Mouse (Mus musculus): ENCODE results near the gene Il4.

DNA sequence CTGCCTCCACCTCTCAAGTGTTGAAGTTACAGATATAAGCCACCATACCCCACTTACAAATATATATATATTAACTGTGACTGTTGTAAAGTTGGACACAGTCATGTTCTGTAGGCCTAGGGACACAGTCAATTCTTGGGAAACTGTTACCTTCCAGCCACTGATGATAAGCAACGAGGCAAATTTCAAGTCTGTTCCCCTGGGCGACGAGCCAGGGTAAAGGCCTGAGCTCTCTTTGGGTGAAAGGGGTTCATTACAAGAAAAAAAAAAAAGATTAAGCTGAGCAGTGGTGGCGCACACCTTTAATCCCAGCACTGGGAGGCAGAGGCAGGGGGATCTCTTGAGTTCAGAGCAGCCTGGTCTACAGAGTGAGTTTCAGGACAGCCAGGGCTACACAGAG lies 1.6 kb upstream of the Il4 start:
- no peak for TF ChIP-seq CTCF (IDR thresholded peaks at IDR 0.05; ENCODE audit: extremely low read depth, insufficient read depth, insufficient read length, insufficient replicate concordance)
- no peak for TF ChIP-seq POLR2A (IDR thresholded peaks at IDR 0.05; ENCODE audit: low read depth, low read length)

All from spleen, adult 2 months (tissue).